Mouse (Mus musculus): ENCODE measurements around the gene Arhgap42.

Gene Arhgap42

DNA sequence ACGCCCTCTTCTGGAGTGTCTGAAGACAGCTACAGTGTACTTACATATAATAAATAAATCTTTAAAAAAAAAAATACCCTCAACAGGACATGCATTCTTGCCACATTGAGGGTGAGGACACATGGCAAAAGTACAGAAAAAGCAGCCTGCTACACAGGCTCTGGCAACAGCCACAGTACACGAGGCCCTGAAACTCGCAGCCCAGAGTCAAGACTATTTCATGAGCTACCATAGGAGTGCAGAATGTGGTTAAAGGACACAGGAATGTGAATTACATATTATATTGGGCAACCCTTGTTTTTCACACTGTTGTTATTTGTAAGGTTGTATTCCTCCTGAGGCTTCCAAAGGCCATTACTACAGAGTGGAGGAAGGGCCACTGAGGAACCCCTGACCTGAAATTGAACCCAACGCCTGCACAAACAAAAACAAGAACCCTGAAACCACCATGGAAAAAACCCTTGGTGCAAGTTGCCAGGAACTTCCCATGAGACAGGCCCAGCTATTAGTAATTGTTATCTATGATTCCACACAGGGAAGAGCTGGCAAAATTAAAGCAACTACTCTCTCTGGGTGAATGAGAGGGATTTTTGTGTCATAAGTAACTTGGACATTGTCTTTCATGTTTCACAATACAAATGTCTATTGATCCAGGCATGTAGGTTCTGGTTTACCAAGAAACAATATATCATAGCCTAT lies 109.8 kb downstream of the Arhgap42 start:
- no peak for DNase-seq

- no peak for DNase-seq
Observed at GRCm38 (mm10) chr9:9127041-9127755, 111.7 kb downstream of the Arhgap42 start.

GRCm38 (mm10) chr9:9124156-9124555 lies 114.7 kb downstream of the Arhgap42 start:
- DNase-seq: no peak

DNA sequence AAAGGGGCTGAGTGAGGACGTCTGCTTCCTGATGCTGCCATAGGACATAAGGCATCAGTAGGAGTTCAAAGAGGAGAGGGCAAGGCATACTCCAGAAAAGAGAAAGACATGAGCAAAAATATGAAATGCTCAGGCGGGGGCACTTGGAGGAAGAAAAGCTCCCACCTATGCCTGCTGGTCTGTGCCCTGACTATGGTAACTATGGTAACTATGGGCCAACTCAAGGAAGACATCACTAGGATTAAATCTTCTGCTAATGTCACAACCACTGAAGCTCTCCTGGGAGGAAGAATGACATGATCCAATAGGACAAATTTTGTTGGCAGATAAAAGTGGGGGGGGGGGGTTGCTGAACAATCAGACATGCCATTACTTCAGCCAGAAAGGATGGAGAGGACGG lies 124.6 kb downstream of the Arhgap42 start:
- no peak for DNase-seq

DNA sequence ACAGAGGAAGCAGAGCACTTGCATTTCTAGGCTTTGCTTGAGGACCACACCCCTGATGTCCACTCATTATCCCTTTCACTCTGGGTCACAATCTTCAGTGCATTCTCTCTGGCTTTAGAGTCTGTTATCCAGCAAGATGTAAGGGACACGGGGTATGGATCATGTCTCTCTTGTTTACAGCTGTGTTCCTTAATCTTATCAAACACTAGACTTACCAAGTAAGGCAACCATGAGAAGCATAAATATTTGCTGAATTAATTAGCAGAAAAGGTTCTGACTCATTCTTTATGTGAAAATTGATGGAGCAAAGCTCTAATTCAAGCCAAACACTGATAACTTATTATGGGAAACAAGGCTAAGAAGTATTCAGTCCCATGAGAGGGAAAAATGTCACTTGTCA lies 125.1 kb downstream of the Arhgap42 start:
- DNase-seq: no peak

DNA sequence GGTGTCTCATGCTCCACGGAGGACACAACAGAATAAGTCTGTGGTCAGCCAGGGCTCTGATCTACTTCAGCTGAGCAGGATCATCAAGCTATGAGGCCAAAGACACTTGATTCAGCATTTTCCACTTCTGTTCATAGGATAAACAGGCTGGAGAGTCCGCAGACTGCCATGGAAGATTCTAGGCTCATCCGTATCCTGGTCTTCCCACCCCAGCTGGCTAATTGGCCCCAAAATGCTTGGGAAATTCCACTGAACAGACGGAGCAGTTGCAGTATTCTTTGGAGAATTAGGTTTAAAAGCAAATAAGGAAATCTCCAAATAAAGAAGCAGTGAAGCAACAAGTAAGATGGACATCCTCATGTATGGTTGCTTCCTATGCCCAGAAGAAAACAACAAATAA lies 126.0 kb downstream of the Arhgap42 start:
- no peak for DNase-seq

DNA sequence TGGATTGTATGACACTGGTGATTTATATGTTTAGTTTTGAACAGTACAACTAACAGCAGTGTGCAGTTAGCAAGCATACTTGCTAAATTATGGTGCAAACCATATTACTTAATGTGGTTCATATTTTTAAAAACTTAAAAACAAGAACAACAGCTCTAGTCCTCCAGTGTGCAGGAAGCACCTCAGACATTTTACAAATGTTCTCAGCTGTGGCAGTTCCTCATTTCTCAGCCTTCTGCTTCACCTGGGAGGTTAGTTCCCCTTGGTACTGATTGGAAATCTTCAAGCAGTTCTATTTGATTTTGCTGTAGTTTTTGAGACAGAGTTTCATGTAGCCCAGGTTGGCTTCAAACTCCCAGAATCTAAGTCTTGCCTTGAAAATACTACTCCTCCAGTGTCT lies 131.2 kb downstream of the Arhgap42 start:
- no peak for DNase-seq

- no peak for DNase-seq
Observed at GRCm38 (mm10) chr9:9104761-9105160, 134.1 kb downstream of the Arhgap42 start.

DNA sequence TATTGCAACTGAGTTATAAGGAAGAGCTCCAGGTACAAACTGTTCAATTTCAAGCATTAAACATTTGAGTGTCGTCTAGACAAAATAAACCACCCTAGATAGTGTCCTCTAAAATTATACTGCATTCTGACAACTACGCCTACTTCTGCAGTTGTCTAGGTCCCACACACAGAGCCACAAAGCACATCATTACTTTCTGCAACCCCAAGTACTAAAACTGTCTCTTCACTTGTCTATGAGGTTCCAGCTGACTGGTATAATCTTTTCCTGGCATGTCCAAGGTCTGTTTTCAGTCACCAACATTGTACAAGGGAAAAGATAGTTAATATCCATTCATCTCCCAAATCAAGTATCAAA lies 136.8 kb downstream of the Arhgap42 start:
- DNase-seq: no peak

- DNase-seq: no peak
Observed at GRCm38 (mm10) chr9:9101482-9102157, 137.3 kb downstream of the Arhgap42 start.

- DNase-seq: no peak
Observed at GRCm38 (mm10) chr9:9101055-9101454, 137.8 kb downstream of the Arhgap42 start.

DNA sequence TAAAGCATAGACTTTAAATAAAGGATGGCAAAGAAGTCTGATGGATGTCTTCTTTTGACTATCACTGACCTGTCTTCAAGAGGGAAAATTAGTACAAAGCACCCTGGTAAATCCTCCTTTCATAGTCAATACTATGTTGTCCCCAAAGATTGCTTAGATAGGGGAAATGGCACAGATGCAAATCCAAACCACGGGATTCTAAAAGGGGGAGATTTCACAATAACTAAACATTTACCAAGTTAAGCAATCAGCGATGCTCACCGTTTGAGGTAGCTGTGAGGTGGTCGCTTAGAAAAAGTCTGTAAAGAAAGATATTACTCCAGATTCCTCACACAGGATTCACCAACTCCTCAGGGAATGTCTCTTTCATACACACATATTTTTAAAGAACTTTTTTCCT lies 141.1 kb downstream of the Arhgap42 start:
- DNase-seq: no peak

GRCm38 (mm10) chr9:9096761-9097160 lies 142.1 kb downstream of the Arhgap42 start:
- DNase-seq: no peak

- DNase-seq: no peak
Observed at GRCm38 (mm10) chr9:9093096-9093495, 145.8 kb downstream of the Arhgap42 start.

DNA sequence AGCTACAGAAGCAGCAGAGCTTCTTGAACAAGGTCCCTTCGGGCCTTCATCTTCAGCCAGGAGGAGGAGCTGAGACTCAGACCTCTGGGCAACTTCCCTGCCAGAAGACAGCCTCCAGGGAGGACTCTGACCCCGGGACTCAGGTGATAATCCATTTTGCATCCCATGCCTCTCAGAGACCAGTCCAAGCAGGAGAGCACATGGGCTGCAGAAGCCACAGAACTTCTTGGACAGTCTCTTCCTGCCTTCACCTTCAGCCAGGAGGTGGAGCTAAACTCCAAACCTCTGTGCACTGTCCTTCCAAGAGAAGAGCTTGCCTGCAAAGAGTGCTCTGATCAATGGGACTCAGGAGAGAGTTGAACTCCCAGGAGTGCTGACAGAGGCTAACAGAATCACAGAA lies 155.5 kb downstream of the Arhgap42 start:
- DNase-seq: no peak

- DNase-seq: no peak
Observed at GRCm38 (mm10) chr9:9052920-9053319, 186.0 kb downstream of the Arhgap42 start.

GRCm38 (mm10) chr9:9051184-9051583 lies 187.7 kb downstream of the Arhgap42 start:
- DNase-seq: peak; percentile 44 to 51

DNA sequence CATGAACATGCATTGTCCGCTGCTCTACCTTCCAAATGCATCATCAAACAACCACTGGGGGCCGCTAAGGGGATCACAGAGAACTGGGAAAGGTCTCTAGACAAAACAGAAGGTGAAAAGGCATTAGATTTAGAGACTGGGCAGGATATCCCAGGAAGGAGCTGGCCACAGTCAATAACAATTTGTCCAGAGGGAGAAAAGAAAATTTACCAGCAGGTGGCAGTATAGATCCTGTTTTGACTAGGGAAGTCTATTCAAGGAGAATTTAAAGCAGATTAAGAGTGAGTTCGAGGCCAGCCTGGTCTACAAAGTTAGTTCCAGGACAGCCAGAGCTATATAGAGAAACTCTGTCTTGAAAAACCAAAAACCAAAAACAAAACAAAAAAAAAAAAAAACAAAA lies 189.7 kb downstream of the Arhgap42 start:
- peak; percentile 35 for DNase-seq

- no peak for DNase-seq
Observed at GRCm38 (mm10) chr9:9041009-9041408, 197.9 kb downstream of the Arhgap42 start.

DNA sequence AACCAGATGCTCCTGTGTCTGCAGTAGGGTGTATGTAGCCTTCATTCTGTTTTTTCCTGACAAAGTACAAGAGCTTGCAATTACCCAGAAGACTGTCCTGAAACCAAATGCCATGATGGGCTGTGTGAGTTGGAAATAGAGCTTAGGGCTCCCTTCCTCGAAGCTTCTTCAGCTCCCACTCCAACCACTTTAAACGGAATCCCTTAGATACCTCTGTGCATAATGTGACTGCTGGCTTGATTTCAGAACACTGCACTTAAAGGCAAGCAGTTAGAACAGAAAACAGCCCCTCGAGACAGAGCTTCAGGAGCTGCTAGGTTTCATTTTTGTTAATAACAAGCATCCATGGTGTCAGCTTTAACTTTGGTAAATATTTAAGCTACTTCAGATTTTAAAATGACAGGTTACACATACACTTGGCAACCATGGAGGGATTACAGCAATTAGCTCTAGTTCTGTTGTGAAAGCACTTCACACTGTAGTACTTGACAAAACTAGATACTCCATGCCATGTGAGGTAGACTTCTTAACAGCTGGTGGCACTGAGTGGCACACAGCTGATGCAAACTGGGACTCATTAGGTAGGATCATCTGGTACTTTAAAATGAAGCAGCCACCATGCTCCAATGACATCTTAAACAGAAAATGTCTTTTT lies 201.8 kb downstream of the Arhgap42 start:
- no peak for DNase-seq

- DNase-seq: no peak
Observed at GRCm38 (mm10) chr9:9027904-9028303, 211.0 kb downstream of the Arhgap42 start.

GRCm38 (mm10) chr9:9027445-9027844 lies 211.5 kb downstream of the Arhgap42 start:
- DNase-seq: no peak

DNA sequence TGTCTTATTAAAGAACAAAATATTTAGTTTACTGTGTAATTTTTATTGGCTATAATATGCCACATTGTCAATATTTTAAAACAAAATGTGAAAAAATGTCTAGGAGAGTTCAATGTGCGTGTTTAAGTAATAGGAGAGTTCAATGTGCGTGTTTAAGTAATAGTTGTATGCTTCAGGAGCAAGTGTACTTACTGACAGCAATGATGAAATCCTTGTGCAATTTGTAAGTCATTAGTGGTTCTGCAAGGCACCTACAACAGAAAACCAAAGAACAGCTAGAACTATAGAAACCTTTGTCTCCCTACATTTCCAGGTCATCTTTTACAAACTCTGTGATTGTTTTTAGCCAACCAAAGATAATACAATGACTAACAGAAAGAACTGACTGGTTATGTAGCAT lies 223.8 kb downstream of the Arhgap42 start:
- DNase-seq: no peak

DNA sequence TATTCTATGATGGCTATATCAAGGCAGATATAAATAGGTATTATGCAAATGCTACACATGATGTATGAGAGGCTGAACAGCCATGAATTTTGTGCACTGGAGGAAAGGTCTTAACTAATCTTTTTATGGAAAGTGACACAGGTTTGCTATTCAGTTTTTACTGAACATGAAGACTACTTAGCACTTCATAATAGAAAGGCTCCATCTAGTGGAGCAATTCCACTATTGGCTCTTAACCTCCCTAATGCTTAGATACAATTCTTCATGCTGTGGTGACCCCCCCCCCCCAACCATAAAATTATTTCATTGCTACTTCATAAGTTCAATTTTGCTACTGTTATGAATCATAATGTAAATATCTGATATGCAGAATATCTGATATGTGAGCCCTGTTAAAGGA lies 237.7 kb downstream of the Arhgap42 start:
- peak in 1 of 2 experiments; percentile 4 for DNase-seq

Data from cerebellum, postnatal 14 days (tissue).